Mouse (Mus musculus) kidney, adult 11 months (tissue): ENCODE results near the gene Gca.
"Not testable (repeated sequence)": the region's sequence is repeated elsewhere in the genome, so short reads cannot be mapped to it uniquely, and the experiment has no call there.

Experiments used
- DNase-seq: peaks from one replicate; pipeline ENCODE4 v3.0.0; 2022

Gca gene

DNA sequence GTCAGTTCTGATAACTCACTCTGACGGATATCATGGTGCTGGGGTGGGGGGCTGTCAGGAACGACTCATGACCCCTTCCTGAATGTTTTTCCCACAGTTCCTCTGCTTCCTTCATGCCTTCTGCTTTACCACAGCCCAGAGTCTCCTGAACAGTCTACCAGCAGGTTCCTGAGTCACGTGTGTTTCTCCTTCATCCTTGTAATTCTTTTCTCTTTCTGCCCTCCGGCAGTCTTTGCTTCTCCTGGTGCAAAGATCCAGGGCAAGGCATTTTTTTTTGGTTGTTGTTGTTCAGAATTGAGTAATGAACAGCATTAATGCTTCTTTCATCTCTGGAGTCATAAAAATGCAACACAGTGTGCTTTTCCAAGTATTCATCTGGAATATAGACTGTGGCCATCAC, 6.7 kb downstream of the Gca start:
- DNase-seq, result peak; percentile 13

DNA sequence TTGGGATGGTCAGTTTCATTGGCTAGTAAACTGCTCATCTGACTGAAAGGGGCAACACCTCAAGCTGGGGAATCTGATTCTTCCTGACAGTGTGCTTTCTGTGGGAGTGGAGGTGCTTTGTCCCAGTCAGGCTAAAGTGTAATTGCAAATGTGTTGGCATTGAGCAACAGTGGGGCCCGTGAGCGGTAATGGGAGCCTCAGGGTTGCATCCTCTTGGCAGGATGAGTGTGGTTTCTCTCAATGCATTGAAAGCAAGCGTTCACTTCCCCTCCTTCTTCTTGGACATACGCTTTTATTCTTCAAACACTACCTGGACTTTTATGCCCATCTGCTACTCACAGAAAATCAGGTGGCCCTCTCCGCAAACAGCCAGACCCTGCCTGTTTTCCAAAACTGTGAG, 8.7 kb downstream of the Gca start:
- DNase-seq, result no peak

DNA sequence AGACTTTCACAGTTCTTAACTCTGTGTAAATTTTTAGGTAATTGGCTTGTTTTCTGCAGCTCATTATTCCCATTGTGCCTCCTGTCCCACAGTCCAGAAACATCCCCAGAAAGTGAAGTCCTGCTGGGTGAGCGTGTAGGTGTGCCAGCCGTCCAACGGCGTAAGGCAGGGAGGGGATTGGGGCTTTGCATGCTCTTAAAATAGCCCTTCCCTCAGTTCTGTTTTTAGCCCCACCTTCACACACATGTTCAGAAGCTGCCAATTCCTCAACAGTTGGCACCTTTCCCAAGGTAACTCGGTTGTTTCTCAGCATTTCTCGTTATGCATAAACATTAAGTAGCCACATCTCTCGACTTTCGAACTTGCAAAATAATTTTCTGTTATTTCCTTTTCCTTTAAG, 17.6 kb downstream of the Gca start:
- DNase-seq, result no peak

DNA sequence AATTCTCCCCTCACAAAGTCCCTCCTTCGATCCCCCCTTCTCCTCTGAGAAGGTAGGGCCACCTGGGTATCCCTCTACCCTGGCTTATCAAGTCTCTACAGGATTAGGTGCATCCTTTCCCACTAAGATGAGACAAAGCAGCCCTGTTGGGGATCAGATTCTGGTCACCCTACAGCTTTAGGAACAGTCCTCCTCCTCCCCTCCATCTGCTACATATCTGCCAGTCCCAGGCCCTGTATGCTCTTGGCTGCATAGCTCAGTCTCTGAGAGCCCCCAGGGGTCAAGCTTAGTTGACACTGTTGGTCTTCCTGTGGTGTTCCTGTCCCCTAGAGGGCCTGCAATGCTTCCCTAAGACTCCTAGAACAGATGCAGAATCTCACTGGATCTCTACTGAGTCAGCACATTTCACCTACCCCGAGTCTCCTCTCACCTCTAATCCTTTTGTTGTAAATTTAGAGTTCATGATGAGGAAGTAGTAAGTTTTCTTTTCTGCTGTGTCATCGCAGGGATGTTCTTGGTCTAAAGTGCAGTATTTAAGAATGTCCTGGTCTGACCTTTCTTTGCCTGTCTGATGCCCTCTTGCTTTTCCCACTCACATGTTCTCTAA, 21.0 kb downstream of the Gca start:
- no peak for DNase-seq

DNA sequence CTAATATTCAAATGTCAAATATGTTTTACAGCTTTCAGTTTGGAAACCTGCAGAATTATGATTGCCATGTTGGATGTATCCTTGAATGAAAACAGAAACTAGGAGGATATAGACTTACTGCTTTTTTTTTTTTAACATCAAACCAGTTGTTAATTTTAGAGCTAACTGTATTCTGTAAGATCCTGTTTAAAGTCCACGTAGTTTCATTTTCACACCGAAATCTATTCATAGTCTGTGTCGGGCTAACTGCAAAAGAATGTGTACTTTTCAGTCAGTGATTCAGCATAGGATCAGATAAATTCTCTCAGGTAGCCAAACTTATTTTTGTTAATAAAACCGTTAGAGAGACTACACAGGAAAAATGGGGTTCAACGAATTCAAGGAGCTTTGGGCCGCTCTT, 21.8 kb downstream of the Gca start:
- DNase-seq, result no peak

DNA sequence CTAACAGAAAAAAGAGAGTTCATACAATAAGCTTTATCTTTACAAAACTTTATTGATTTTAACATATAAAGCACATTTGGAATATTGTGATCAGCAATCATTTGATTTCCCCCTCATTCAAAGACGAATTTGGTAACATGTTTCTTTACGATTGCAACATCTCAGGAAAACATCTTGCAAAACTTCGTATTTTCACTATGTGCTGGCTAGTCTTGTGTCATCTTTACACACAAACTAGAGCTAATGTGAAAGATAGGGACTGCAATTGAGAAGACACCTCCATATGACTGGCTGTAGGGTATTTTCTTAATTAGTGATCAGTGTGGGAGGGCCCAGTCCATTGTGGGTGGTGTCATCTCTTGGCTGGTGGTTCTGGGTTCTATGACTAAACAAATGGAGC, 42.2 kb downstream of the Gca start:
- no peak for DNase-seq

DNA sequence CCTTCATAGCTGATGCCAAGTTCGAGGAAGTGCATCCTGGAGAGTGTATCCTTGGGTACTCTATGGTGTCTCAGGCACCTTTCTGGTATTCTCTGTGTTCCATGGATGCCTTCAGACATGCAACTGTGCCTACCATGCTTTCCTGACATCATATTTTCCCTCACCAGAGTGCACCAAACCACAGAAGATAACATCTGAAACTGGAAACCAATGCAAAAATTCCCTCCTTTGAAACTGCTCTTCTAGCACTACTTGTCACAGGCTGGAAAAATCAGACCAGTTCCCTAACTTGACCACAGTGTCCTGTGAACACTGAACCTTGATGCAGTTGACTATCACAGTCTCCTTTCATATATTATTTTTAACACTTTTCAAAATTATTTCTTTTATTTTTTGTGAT, 45.5 kb downstream of the Gca start:
- DNase-seq, result no peak

DNA sequence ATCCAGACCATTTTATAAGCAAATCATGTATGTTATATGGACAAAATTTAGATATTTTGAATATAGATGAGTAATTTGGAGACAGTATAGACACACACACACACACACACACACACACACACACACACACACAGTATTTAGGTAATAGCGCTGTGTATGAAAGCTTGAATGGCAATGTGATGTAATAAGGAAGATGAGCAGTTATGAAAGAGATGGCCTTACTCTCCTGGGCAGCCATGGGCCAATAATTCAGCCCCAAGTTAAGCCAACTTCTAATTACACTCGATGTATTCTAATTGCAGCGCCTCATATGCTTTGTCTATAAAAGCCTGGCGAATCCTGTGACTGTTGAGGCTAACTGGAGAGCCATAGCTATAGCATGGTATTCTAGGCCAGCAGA, 50.3 kb downstream of the Gca start:
- DNase-seq, result not testable (repeated sequence)

DNA sequence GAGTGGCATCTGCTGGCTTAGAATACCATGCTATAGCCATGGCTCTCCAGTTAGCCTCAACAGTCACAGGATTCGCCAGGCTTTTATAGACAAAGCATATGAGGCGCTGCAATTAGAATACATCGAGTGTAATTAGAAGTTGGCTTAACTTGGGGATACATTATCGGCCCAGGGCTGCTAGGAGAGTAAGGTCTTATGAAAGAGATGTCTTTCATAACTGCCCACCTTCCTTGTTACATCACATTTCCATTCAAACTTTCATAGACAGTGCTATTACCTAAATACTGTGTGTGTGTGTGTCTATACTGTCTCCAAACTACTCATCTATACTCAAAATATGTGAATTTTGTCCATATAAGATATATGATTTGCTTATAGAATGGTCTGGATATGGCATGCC, 51.2 kb downstream of the Gca start:
- DNase-seq, result no peak

DNA sequence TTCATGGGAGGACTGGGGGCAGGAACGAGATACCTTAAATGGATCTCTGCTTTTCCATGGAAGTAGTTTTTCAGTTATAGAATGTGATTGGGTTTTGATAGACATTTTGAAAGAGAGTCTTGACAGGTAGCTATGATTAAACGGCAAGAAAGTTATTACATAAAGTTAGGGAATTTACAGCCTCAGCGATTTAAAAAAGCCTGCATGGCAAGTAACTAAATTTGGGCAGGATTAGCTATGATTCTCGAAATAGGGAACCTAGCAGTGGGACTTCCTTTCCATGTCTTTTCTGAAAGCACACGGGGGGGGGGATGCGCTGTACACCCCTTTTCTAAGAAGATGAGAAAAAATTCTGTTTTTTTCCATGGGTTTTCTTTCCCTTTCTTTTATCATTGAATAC, 53.2 kb downstream of the Gca start:
- no peak for DNase-seq

DNA sequence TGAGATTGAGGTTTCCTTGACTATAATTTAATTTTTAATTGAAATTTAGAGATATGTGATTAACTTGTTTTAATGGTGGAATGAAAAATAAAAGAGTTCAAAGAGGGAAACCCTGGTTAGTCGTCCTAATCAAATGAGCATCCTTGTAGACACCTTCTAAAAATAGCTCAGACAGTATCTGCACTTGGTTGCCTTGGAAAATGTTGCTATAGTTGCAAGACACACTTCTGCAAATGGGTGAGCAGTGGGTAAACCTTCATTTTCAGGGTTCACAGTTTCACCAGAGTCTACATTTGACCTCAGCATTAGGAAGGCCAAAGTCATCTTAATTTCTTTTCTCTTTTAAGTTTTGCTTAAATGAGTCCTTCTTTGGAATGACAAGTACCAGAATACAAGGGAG, 54.3 kb downstream of the Gca start:
- DNase-seq, result no peak

DNA sequence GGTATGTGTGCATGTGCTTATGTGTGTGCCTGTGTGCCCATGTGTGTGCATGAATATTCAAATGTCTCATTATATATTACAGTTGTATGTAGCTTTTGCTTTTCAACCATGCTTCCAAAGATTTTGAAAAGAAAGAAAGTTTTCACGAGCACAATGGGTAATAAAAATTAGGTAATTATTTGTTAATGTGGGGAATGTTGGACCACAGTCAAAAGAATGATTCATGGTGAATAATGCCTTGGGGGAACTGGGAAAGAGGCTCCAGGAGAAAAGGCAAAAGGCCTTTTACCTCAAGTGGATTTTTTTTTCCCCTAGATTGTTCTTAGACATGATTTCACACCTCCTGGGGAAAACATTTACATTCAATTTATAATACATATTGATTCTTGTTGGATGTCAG, 61.9 kb downstream of the Gca start:
- no peak for DNase-seq

DNA sequence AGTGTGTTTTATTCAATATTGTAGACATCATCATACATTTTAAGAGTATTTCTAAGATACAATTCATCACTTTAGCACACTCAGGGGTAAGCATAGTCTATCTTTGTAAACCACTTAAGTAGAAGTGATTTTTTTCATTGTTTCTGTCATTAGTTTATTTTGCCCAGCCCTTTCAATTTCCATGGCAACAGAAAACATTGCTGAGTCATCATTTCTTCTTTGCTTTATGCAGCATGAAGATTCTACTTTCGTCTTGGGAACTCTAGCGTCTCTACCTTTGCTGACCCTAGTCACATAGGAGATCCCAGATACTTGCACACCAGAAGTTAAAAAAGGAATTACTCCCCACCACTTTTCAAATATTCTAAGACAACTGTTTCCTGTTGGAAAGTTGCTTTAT, 63.6 kb downstream of the Gca start:
- no peak for DNase-seq

DNA sequence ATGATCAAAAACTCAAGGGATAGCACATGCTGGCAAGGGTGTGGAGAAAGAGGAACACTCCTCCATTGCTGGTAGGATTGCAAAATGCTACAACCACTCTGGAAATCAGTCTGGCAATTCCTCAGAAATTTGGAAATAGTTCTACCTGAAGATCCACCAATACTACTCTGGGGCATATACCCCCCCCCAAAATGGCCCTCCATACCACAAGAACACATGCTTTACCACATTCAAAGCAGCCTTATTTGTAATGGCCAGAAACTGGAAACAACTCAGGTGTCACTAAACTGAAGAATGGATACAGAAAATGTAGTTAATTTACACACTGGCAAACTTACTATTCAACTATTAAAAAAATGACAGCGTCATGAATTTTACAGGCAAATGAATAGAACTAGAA, 66.6 kb downstream of the Gca start:
- DNase-seq, result no peak

DNA sequence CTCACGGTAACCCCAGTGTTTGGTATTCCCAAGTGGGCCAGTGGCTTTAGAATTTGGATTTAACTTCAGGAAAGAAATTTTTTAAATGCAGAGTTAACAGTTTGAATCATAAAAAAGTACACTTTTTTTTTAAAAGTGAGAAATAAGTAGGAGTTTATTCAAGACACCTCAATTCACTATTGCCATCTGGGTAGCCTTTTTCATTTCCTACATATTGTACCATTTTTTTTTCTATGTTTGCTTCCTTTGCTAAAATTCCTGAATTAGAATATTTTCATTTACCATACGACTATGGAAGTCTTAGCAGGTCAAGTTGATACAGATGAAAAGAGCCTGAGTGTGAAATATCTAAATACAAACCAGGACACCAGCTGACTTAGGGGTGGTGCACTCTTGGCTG, 79.0 kb downstream of the Gca start:
- no peak for DNase-seq
